Mouse (Mus musculus): ENCODE measurements at regions not wholly inside any gene's neighbourhood (a gene's known extent, or its start where the extent isn't known, plus 50 kb on each side); places are given as distances from the start of the nearest gene placed in this dataset.

DNA sequence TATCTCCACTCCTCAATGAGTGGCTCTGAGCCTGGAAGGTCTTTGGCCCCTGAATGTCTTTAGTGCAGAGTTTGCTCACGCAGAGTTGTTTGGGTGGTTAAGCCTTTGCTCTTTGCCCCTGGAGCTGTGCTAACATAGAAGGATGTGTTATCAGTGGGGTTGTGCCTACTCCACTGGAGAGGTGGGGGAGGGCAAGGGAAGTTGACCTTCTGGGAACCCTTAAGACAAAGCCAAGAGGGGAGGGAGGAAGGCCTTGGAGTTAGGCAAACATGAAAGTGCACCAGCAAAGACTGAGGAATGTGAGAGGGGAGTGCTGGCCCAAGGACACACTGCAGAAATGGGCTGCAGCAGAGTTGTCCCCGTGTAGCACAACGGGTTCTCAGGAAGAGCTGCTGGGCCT, 96.3 kb upstream of the Shh start:
- Histone ChIP-seq H3K27me3 (replicated peaks; ENCODE audit: control insufficient read depth, insufficient read depth, low read length) (no peaks in the 10 kb centered on the region), H3K27ac (ENCODE audit: low read depth, low read length) (no peak overlapping the region), H3K4me2 (ENCODE audit: low read length) (no peak overlapping the region), H3K36me3 (ENCODE audit: control insufficient read depth, insufficient read depth, low read length) (no peaks in the 10 kb centered on the region), H3K4me3 (ENCODE audit: low read length) (no peak overlapping the region), H3K4me1 (ENCODE audit: control insufficient read depth, insufficient read depth, low read depth, low read length) (no peaks in the 10 kb centered on the region), H3K9me3 (ENCODE audit: control insufficient read depth, low read length) (no peaks in the 10 kb centered on the region), H3K9ac (ENCODE audit: low read depth, low read length) (no peak overlapping the region)
- ATAC-seq, result no peak
- WGBS, result 19% methylated on average over 3 of the region's 3 CpGs

DNA sequence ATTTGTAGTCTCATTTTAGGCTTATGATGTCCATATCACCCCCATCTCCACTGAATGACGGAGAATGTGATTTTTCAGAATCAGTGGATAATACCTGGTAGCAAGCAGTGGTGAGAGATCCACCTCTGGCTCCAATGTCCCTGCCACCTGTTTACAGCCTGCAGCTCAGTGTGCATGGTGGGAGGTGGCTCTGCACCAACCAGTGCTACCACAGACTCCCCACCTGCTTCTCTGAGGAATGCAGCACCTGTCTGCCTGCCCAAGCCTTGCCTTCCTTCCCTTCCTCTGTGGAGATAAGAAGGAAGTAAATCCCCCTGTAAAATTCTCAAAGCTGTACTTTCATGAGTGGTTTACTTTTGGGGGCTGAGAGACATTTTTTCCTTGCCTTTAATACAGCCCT, 95.9 kb upstream of the Shh start:
- Histone ChIP-seq H3K4me1 (ENCODE audit: control insufficient read depth, insufficient read depth, low read depth, low read length) (no peaks in the 10 kb centered on the region), H3K9ac (ENCODE audit: low read depth, low read length) (no peak overlapping the region), H3K4me3 (ENCODE audit: low read length) (no peak overlapping the region), H3K27me3 (replicated peaks; ENCODE audit: control insufficient read depth, insufficient read depth, low read length) (no peaks in the 10 kb centered on the region), H3K9me3 (ENCODE audit: control insufficient read depth, low read length) (no peaks in the 10 kb centered on the region), H3K36me3 (ENCODE audit: control insufficient read depth, insufficient read depth, low read length) (no peaks in the 10 kb centered on the region), H3K4me2 (ENCODE audit: low read length) (no peak overlapping the region), H3K27ac (ENCODE audit: low read depth, low read length) (no peak overlapping the region)
- no peak for ATAC-seq
- 95% methylated on average over 1 of the region's 1 CpGs for WGBS

DNA sequence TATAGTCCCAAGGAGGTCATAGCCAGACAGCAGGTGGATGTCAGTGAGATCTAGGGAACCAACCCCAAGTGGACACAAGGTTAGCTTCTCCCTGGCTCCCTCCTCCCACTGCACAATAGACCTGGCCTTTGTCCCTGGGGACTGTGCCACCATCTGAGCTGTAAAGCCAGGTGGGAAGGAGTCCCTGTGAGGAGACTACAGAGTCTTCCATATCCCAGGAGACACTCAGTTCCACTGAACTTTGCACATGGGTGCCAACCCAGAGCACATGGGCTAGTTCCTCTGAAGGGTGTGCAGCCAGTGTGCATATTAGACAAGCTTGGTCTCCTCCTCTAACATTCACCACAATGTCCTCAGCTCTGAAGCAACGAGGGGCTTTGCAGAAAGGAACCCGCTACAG, 86.5 kb upstream of the Shh start:
- H3K4me1 ChIP-seq (ENCODE audit: control insufficient read depth, insufficient read depth, low read depth, low read length), result no peaks in the 10 kb centered on the region
- no peak overlapping the region for H3K9ac ChIP-seq (ENCODE audit: low read depth, low read length)
- no peak overlapping the region for H3K27ac ChIP-seq (ENCODE audit: low read depth, low read length)
- no peaks in the 10 kb centered on the region for H3K36me3 ChIP-seq (ENCODE audit: control insufficient read depth, insufficient read depth, low read length)
- no peak for ATAC-seq
- H3K9me3 ChIP-seq (ENCODE audit: control insufficient read depth, low read length), result no peaks in the 10 kb centered on the region
- H3K27me3 ChIP-seq (replicated peaks; ENCODE audit: control insufficient read depth, insufficient read depth, low read length), result no peaks in the 10 kb centered on the region
- H3K4me3 ChIP-seq (ENCODE audit: low read length), result no peak overlapping the region
- WGBS, result 88% methylated on average over 2 of the region's 2 CpGs
- no peak overlapping the region for H3K4me2 ChIP-seq (ENCODE audit: low read length)

DNA sequence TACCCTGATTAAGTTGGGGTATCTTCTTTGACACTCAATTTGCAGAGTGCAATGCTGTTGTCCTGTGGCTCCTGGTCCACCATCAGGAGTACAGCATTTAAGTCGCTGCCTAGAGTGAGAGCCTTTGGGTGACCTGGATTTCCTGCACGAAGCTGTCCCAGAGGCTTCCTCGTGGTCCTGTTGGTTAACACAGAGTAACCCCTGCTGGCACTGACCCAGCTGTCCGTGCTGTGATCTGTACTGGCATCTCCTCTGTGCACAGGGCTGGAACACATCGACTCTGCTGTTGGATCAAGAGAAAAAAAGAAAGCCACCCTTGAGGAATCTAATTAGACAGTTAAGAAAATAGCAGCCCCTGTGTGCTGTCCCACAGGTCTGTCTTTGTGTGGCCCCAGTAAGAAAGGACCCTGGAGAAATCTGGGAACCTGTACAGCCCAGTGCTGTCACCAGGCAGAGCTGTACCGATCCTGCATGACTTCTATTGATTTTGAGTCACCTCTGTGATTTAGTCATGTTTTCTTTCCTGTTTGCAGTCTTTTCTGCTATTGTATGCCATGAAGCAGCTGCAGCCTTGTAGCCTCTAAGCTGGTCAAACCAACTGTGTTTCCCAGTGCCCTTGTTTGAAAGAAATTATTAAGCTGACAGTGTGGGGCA, 63.3 kb upstream of the Shh start:
- Histone ChIP-seq H3K9me3 (ENCODE audit: control insufficient read depth, low read length) (no peaks in the 10 kb centered on the region), H3K27ac (ENCODE audit: low read depth, low read length) (no peak overlapping the region), H3K27me3 (replicated peaks; ENCODE audit: control insufficient read depth, insufficient read depth, low read length) (no peaks in the 10 kb centered on the region), H3K4me1 (ENCODE audit: control insufficient read depth, insufficient read depth, low read depth, low read length) (no peaks in the 10 kb centered on the region), H3K4me2 (ENCODE audit: low read length) (no peak overlapping the region), H3K9ac (ENCODE audit: low read depth, low read length) (no peak overlapping the region), H3K4me3 (ENCODE audit: low read length) (no peak overlapping the region), H3K36me3 (ENCODE audit: control insufficient read depth, insufficient read depth, low read length) (no peaks in the 10 kb centered on the region)
- ATAC-seq, result no peak
- WGBS, result 50% methylated on average over 6 of the region's 6 CpGs

DNA sequence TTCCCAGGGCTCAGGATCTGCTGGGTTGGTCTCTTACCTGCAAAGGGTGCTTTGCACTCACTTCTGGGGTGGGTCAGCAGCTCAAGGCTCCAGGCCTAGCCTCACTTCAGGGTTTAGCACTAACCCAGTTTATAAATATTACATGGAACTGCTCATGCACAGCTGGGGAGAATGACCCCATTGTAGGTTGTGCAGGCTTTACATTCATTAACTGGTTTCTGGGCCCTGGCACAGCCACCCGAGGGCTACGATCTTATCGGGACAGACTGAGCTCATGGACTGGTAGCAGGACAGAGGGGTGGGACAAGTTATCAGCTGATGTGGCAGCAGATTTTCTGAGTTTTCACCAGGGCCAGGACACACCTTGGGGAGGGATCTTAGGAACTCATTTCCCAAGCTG, 59.4 kb upstream of the Shh start:
- Histone ChIP-seq H3K27me3 (replicated peaks; ENCODE audit: control insufficient read depth, insufficient read depth, low read length) (no peaks in the 10 kb centered on the region), H3K4me3 (ENCODE audit: low read length) (no peak overlapping the region), H3K9me3 (ENCODE audit: control insufficient read depth, low read length) (no peaks in the 10 kb centered on the region), H3K27ac (ENCODE audit: low read depth, low read length) (no peak overlapping the region), H3K36me3 (ENCODE audit: control insufficient read depth, insufficient read depth, low read length) (no peaks in the 10 kb centered on the region), H3K4me1 (ENCODE audit: control insufficient read depth, insufficient read depth, low read depth, low read length) (peaks cover 3% of the 10 kb centered on the region; the same call in 1 of the 2 replicates), H3K4me2 (ENCODE audit: low read length) (no peak overlapping the region), H3K9ac (ENCODE audit: low read depth, low read length) (no peak overlapping the region)
- 76% methylated on average over 3 of the region's 3 CpGs for WGBS
- no peak for ATAC-seq

DNA sequence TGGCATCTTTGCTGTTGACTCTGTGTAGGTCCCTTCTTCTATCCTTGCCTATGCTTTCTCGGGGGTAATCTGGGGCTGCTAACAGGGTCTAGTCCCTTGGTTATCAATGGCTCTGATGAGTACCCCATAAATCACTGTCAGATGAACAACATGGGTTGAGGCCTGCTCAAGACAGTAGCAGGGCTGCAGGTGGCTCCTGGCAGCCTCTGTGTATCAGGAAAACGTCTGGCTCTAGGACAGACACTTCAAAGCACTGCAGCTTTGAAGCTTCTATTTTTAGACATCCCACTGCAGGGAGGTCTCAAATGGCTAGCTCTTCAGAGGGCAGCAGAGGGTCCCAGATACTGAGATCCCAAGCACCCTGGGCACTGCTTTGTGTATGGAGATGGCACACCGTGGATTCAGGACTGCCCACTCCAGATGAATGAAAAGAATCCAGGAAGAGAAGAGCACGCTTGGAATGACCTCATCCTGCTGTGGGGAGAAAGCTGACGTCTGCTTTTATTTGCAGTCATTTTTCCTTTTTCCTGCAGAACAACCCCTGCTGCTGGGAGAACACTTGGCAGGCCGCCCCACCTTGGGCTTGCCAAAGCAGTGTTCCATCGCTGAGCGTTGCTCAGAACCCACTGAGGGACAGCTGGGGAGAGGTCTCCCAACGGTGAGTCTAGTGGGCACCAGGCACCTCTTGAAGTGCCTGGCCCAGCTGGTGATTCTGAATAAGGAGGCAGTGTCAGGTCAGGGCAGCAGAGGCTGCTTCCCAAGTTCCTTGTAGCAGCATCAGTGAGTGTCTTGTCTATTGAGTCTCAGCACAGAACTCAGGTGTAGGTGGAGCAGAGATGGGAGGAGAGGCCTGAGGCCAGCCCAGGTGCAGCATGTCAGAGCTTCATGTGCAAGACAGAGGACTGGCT, 54.0 kb upstream of the Shh start:
- H3K36me3 ChIP-seq (ENCODE audit: control insufficient read depth, insufficient read depth, low read length), result no peaks in the 10 kb centered on the region
- no peak overlapping the region for H3K4me2 ChIP-seq (ENCODE audit: low read length)
- H3K4me1 ChIP-seq (ENCODE audit: control insufficient read depth, insufficient read depth, low read depth, low read length), result peaks cover 12% of the 10 kb centered on the region
- 33% methylated on average over 9 of the region's 9 CpGs for WGBS
- H3K27ac ChIP-seq (ENCODE audit: low read depth, low read length), result no peak overlapping the region; the same call in 1 of the 2 replicates
- H3K9ac ChIP-seq (ENCODE audit: low read depth, low read length), result no peak overlapping the region
- H3K27me3 ChIP-seq (replicated peaks; ENCODE audit: control insufficient read depth, insufficient read depth, low read length), result no peaks in the 10 kb centered on the region
- no peak overlapping the region for H3K4me3 ChIP-seq (ENCODE audit: low read length)
- peak; percentile 90 for ATAC-seq
- no peaks in the 10 kb centered on the region for H3K9me3 ChIP-seq (ENCODE audit: control insufficient read depth, low read length)

DNA sequence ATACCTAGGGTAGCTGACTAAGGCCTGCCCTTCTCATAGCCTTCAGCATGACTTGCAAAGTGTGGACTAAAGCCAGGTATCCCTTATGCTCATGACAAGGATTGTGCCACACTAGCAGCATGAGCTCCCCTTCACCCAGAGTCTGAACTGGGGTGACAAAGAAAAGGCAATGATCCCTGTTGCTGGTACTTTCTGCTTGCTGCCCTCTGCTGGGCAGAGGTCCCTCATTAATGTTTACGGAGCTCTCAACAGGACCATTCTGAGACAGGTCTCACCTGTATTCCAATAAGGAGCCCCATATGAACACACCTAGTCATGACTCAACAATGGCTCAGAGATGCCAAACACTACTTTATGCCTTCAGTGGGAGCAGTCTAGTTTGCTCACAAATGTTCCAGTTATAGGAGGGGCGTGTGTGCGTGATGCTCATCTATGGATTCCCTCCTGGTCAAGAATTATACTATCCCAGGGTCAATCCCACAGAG, 52.0 kb upstream of the Shh start:
- 91% methylated on average over 3 of the region's 3 CpGs for WGBS
- no peaks in the 10 kb centered on the region for H3K27me3 ChIP-seq (replicated peaks; ENCODE audit: control insufficient read depth, insufficient read depth, low read length)
- no peak overlapping the region for H3K9ac ChIP-seq (ENCODE audit: low read depth, low read length)
- no peak overlapping the region for H3K4me3 ChIP-seq (ENCODE audit: low read length)
- ATAC-seq, result no peak
- H3K4me2 ChIP-seq (ENCODE audit: low read length), result no peak overlapping the region
- H3K9me3 ChIP-seq (ENCODE audit: control insufficient read depth, low read length), result peaks cover 3% of the 10 kb centered on the region; the same call in 1 of the 2 replicates
- H3K36me3 ChIP-seq (ENCODE audit: control insufficient read depth, insufficient read depth, low read length), result no peaks in the 10 kb centered on the region
- peaks cover 12% of the 10 kb centered on the region for H3K4me1 ChIP-seq (ENCODE audit: control insufficient read depth, insufficient read depth, low read depth, low read length)
- H3K27ac ChIP-seq (ENCODE audit: low read depth, low read length), result no peak overlapping the region

Measured in hindbrain, embryonic 16.5 days (tissue).